Mouse (Mus musculus) frontal cortex, adult (tissue): ENCODE measurements at regions not wholly inside any gene's neighbourhood (a gene's known extent, or its start where the extent isn't known, plus 50 kb on each side); places are given as distances from the start of the nearest gene placed in this dataset.

Source experiments
- ATAC-seq: cut with Nextera tagmentation; 2 replicates; pipeline ENCODE4 v1.9.2; 2017; ENCODE audit warnings: mild to moderate bottlenecking, moderate library complexity, mixed read lengths; ENCODE audit not compliant: low TSS enrichment

GRCm38 (mm10) chr15:65646470-65646869 lies 631.8 kb upstream of the Gm21961 start:
- no peak for ATAC-seq

- no peak for ATAC-seq
These were observed 624.8 kb upstream of the Gm21961 start for GRCm38 (mm10) chr15:65639484-65639883.

GRCm38 (mm10) chr15:65637520-65638184 lies 622.9 kb upstream of the Gm21961 start:
- peak; percentile 99 for ATAC-seq

- no peak for ATAC-seq
These were observed 617.7 kb upstream of the Gm21961 start for GRCm38 (mm10) chr15:65632440-65632839.

GRCm38 (mm10) chr15:65630476-65630875 lies 615.8 kb upstream of the Gm21961 start:
- no peak for ATAC-seq

- ATAC-seq, result peak; percentile 98
These were observed 578.2 kb upstream of the Gm21961 start for GRCm38 (mm10) chr15:65592718-65593477.

GRCm38 (mm10) chr15:65585566-65585965 lies 570.9 kb upstream of the Gm21961 start:
- peak; percentile 31; the same call in 1 of the 2 replicates for ATAC-seq

GRCm38 (mm10) chr15:65579353-65579752 lies 564.6 kb upstream of the Gm21961 start:
- ATAC-seq, result peak; percentile 76

GRCm38 (mm10) chr15:65567931-65568330 lies 553.2 kb upstream of the Gm21961 start:
- peak; percentile 98 for ATAC-seq

- ATAC-seq, result peak; percentile 99
These were observed 543.4 kb upstream of the Gm21961 start for GRCm38 (mm10) chr15:65557846-65558835.

- ATAC-seq, result no peak
These were observed 534.3 kb upstream of the Gm21961 start for GRCm38 (mm10) chr15:65549046-65549445.

- no peak for ATAC-seq
These were observed 520.9 kb upstream of the Gm21961 start for GRCm38 (mm10) chr15:65535606-65536005.

GRCm38 (mm10) chr15:65532241-65532640 lies 517.5 kb upstream of the Gm21961 start:
- peak; percentile 98 for ATAC-seq

- ATAC-seq, result no peak
These were observed 488.0 kb upstream of the Gm21961 start for GRCm38 (mm10) chr15:65502656-65503055.

- peak; percentile 84 for ATAC-seq
These were observed 464.2 kb upstream of the Gm21961 start for GRCm38 (mm10) chr15:65478940-65479339.

GRCm38 (mm10) chr15:65455203-65455816 lies 440.6 kb upstream of the Gm21961 start:
- ATAC-seq, result peak; percentile 50; the same call in 1 of the 2 replicates

GRCm38 (mm10) chr15:65452258-65453028 lies 437.7 kb upstream of the Gm21961 start:
- no peak for ATAC-seq

GRCm38 (mm10) chr15:65419736-65420135 lies 405.0 kb upstream of the Gm21961 start:
- peak; percentile 83 for ATAC-seq
